Mouse (Mus musculus) cerebellum, adult 2 months (tissue): ENCODE measurements around the gene Tmc1.

Experiments used
- CTCF ChIP-seq: fragments of 200-500 bp; IDR thresholded peaks from 2 replicates; pipeline ENCODE4 v1.5.1; 2011; ENCODE audit warnings: low read depth, mild to moderate bottlenecking, control low read depth, low read length, moderate library complexity, borderline replicate concordance; ENCODE audit not compliant: insufficient read depth
- POLR2A ChIP-seq: fragments of 200-500 bp; IDR thresholded peaks from 2 replicates; pipeline ENCODE4 v1.6.1; 2011; ENCODE audit warnings: low read length, control low read depth, borderline replicate concordance; ENCODE audit not compliant: insufficient read depth

- no peak for TF ChIP-seq CTCF
- no peak for TF ChIP-seq POLR2A
Measured at GRCm38 (mm10) chr19:20761675-20762426, 192.2 kb downstream of the Tmc1 start.
